Mouse (Mus musculus) heart, postnatal 0 days (tissue): ENCODE data around the gene Gnb2. TPM values are rescaled to one million over a fixed set of nuclear protein-coding genes. Genes with fewer than 3 reads are reported as not detected.
A peak's percentile ranks its signal among the peaks of the same experiment; 100 is the strongest.

Experiments
- ATAC-seq: fragments of 200-750 bp; cut with Nextera tagmentation; 2 replicates; pipeline ENCODE4 v1.8.0; 2017; ENCODE audit warnings: low read depth, moderate number of reproducible peaks, moderate library complexity; ENCODE audit not compliant: insufficient read depth
- DNase-seq: peaks from one replicate; pipeline ENCODE4 v3.0.0-alpha.2; 2016; ENCODE audit warnings: low spot score
- H3K27ac ChIP-seq: fragments of 300-500 bp; sonication (generic); 2 replicates; pipeline ENCODE4 v1.5.1; 2014; ENCODE audit warnings: low read depth, mild to moderate bottlenecking
- H3K27me3 ChIP-seq: fragments of 300-500 bp; sonication (generic); 2 replicates; pipeline ENCODE4 v1.6.1; 2014; ENCODE audit warnings: low read length, mixed read lengths; ENCODE audit not compliant: control insufficient read depth, insufficient read depth
- H3K36me3 ChIP-seq: fragments of 300-500 bp; sonication (generic); replicated peaks from 2 replicates; pipeline ENCODE4 v1.6.1; 2014; ENCODE audit warnings: low read length, mixed read lengths; ENCODE audit not compliant: control insufficient read depth, insufficient read depth
- H3K4me1 ChIP-seq: fragments of 300-500 bp; sonication (generic); 2 replicates; pipeline ENCODE4 v1.6.1; 2014; ENCODE audit warnings: antibody characterized with exemption; ENCODE audit not compliant: control insufficient read depth, insufficient read depth
- H3K4me2 ChIP-seq: fragments of 300-500 bp; sonication (generic); 2 replicates; pipeline ENCODE4 v1.6.1; 2014; ENCODE audit warnings: low read depth, mild to moderate bottlenecking, low read length, moderate library complexity
- H3K4me3 ChIP-seq: fragments of 300-500 bp; sonication (generic); 2 replicates; pipeline ENCODE4 v1.5.1; 2014; ENCODE audit warnings: low read depth, low read length
- H3K9ac ChIP-seq: fragments of 300-500 bp; sonication (generic); replicated peaks from 2 replicates; pipeline ENCODE4 v1.6.1; 2014; ENCODE audit warnings: low read depth, low read length, mixed read lengths
- H3K9me3 ChIP-seq: fragments of 300-500 bp; sonication (generic); replicated peaks from 2 replicates; pipeline ENCODE4 v1.6.1; 2016; ENCODE audit warnings: low read length; ENCODE audit not compliant: control insufficient read depth
- CTCF ChIP-seq: IDR thresholded peaks from 2 replicates; pipeline ENCODE4 v1.5.1; 2016; ENCODE audit warnings: antibody characterized with exemption, control low read depth, low read depth
- EP300 ChIP-seq: IDR thresholded peaks from 2 replicates; pipeline ENCODE4 v1.6.1; 2016; ENCODE audit warnings: antibody characterized with exemption, low read depth
- WGBS: fragments of 180-500 bp; shearing (Covaris S2); extraction: QIAGEN DNeasy Blood & Tissue Kit; methylation state at CpG from one replicate; pipeline ENCODE4 v1.1.7; 2014; 5-methylcytosine and 5-hydroxymethylcytosine counted together
- polyA plus RNA-seq: library from polyadenylated mRNA; unstranded; fragments of >200 nt; fragmentation: Nextera tagmentation; extraction: Ambion mirVana; gene quantifications from 2 replicates; pipeline ENCODE4 v1.2.1, GENCODE M21; 2015
- total RNA-seq: library from RNA; depleted of rRNA; stranded (reverse); fragments of >200 nt; gene quantifications from 2 replicates; pipeline ENCODE4 v1.2.3, GENCODE M21; 2014; ENCODE audit warnings: low replicate concordance

Gnb2 gene
- total and polyA plus RNA-seq, 2 experiments from 2014 or later, result 301 to 872 TPM

DNA sequence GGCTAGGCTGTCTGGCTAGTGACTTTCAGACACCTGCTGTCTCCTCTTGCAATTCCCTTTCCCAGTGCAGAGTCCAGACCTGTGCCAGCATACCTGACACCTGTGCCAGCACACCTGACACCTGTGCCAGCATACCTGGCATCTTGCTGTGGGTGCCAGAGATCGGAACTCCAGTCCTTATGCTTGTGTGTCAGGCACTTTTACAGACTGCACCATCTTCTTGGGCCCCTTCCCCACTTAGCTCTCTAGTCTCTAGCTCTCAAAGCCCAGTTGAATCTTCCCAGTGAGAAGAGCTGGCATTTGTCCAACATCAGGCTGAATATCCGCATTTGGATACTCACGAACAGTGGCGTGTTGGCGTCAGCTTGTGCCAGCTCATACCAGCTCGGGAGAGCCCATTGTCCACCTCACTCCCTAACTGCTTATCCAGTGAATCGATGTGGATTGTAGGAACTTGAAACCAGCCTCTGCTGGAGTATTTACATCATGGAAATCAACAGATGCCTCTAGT, 6.0 kb upstream of the Gnb2 start:
- WGBS, result 21% methylated on average over 7 of the region's 7 CpGs
- H3K27me3 ChIP-seq, result no peaks in the 10 kb centered on the region
- ATAC-seq (peak; percentile 51), DNase-seq (peak; percentile 25)
- no peaks in the 10 kb centered on the region for H3K36me3 ChIP-seq
- no peak overlapping the region for H3K4me3 ChIP-seq
- peaks cover 4% of the 10 kb centered on the region for H3K4me1 ChIP-seq
- H3K9me3 ChIP-seq, result no peaks in the 10 kb centered on the region
- TF ChIP-seq CTCF (no peak), EP300 (no peak)
- H3K9ac ChIP-seq, result no peak overlapping the region; the same call in 1 of the 2 replicates
- peak overlapping the region; percentile 17 for H3K4me2 ChIP-seq
- no peak overlapping the region for H3K27ac ChIP-seq

GRCm38 (mm10) chr5:137537461-137537860, 4.2 kb upstream of the Gnb2 start:
- no peak overlapping the region for H3K4me2 ChIP-seq
- no peak overlapping the region for H3K9ac ChIP-seq
- ATAC-seq, result no peak
- peaks cover 4% of the 10 kb centered on the region for H3K4me1 ChIP-seq
- H3K9me3 ChIP-seq, result no peaks in the 10 kb centered on the region
- H3K27ac ChIP-seq, result no peak overlapping the region
- no peaks in the 10 kb centered on the region for H3K36me3 ChIP-seq
- 58% methylated on average over 4 of the region's 4 CpGs for WGBS
- no peak overlapping the region for H3K4me3 ChIP-seq
- H3K27me3 ChIP-seq, result no peaks in the 10 kb centered on the region
- no peak for DNase-seq
- TF ChIP-seq CTCF, result no peak
- no peak for TF ChIP-seq EP300

- ATAC-seq (no peak), DNase-seq (no peak)
- Histone ChIP-seq H3K36me3 (no peaks in the 10 kb centered on the region), H3K4me1 (peaks cover 7% of the 10 kb centered on the region), H3K9ac (no peak overlapping the region), H3K9me3 (no peaks in the 10 kb centered on the region), H3K27me3 (no peaks in the 10 kb centered on the region), H3K4me2 (no peak overlapping the region), H3K27ac (no peak overlapping the region), H3K4me3 (no peak overlapping the region)
- WGBS, result 72% methylated on average over 9 of the region's 9 CpGs
- TF ChIP-seq EP300 (no peak), CTCF (no peak)
Observed at GRCm38 (mm10) chr5:137535318-137535717, 2.0 kb upstream of the Gnb2 start.

DNA sequence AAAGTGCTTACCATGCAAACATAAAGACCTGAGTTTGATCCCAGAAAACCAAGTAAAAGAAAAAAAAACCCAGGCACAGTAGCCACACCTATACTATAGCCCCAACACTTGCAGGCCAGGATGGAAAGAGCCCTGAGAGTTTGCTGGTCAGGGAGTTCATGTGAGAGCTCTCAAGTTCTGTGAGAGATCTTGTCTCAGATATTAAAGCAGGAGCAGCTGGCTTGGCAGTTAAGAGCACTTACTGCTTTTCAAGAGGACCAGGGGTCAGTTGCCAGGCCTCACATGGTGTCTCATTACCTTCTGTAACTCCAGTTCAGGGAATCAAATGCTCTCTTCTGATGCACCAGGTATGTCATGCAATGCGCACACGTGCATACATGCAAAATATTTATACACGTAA, 1.5 kb upstream of the Gnb2 start:
- Histone ChIP-seq H3K27ac (no peak overlapping the region), H3K27me3 (no peaks in the 10 kb centered on the region), H3K9me3 (no peaks in the 10 kb centered on the region), H3K4me2 (no peak overlapping the region), H3K4me3 (no peak overlapping the region), H3K4me1 (peaks cover 11% of the 10 kb centered on the region), H3K9ac (no peak overlapping the region), H3K36me3 (peaks cover 5% of the 10 kb centered on the region)
- 93% methylated on average over 3 of the region's 3 CpGs for WGBS
- no peak for ATAC-seq
- no peak for DNase-seq
- TF ChIP-seq CTCF (no peak), EP300 (no peak)

DNA sequence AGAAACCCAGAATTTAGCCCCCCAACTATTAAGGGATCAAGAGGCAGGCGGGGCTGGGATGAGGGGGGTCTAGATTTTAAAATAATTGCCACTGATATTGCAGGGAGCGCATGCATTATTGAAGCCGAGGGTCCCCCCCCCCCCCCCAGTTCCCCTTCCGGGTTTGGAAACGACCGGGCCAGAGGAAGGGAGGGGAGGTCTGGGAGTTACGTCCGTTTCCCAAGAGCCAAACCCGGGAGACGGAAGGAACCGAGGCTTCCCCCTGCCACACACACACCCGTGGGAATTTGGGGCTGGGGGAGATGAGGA, 548 bp downstream of the Gnb2 start:
- no peaks in the 10 kb centered on the region for H3K9me3 ChIP-seq
- H3K36me3 ChIP-seq, result peaks cover 25% of the 10 kb centered on the region
- under 1% methylated on average over 11 of the region's 12 CpGs for WGBS
- no peaks in the 10 kb centered on the region for H3K27me3 ChIP-seq
- H3K4me2 ChIP-seq, result peak overlapping the region; percentile 93
- H3K27ac ChIP-seq, result peak overlapping the region; percentile 94
- peaks cover 6% of the 10 kb centered on the region; the same call in 1 of the 2 replicates for H3K4me1 ChIP-seq
- TF ChIP-seq CTCF (no peak), EP300 (no peak)
- ATAC-seq, result peak; percentile 20
- H3K9ac ChIP-seq, result peak overlapping the region; percentile 73
- no peak for DNase-seq
- peak overlapping the region; percentile 93 for H3K4me3 ChIP-seq

DNA sequence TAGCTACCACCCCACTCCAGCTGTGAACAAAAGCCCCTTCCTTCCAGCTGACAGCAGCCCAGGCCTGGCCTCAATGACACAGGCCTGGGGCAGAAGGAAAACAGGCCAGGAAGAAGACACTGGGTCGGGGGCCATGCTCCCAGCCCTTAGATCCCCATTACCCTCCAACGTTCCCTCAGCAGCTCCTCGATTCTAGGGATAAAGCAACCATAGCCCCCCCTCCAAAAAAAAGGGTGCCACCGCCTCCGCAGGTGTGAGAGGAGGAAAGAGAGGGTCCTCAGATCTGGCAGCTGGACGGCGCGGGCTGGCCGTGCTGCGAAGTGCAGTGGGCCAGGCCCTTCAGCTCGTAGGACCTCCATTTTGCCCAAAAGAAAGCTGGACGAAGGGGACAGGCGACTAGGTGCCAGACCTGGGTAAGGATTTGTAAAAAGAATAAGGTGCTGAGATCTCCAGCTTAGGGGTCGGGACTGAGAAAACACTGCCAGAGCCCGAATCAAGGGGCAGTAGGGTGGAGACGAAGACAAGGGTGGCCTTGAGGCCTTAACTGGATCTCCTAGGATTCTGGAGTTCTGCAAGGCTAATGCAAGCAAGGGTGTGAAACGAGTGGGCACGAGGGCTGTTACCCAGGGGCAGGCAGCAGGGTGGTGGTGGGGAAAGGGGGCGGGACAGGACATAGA, 1.0 kb downstream of the Gnb2 start:
- WGBS, result 0% methylated on average over 19 of the region's 19 CpGs

More for the DNA sequence above, 1.0 kb downstream of the Gnb2 start:
- Histone ChIP-seq H3K9me3 (no peaks in the 10 kb centered on the region), H3K4me3 (peak overlapping the region; percentile 93), H3K27ac (peak overlapping the region; percentile 94), H3K9ac (peak overlapping the region; percentile 73), H3K36me3 (peaks cover 30% of the 10 kb centered on the region), H3K4me1 (peaks cover 6% of the 10 kb centered on the region; the same call in 1 of the 2 replicates), H3K4me2 (peak overlapping the region; percentile 93), H3K27me3 (no peaks in the 10 kb centered on the region)
- ATAC-seq (no peak), DNase-seq (no peak)
- TF ChIP-seq CTCF (no peak), EP300 (no peak)
